Mouse (Mus musculus) embryonic fibroblast, embryonic 13.5 days (primary cell): Measurements from ENCODE around the gene Ipo11.

Experiments used
- CTCF ChIP-seq: IDR thresholded peaks from 2 replicates; pipeline ENCODE4 v1.5.1; 2011; ENCODE audit warnings: mild to moderate bottlenecking, control low read depth, low read length, moderate library complexity, borderline replicate concordance; ENCODE audit not compliant: insufficient read depth
- POLR2A ChIP-seq: IDR thresholded peaks from 2 replicates; pipeline ENCODE4 v1.6.1; 2011; ENCODE audit warnings: low read depth, mild to moderate bottlenecking, control low read depth, low read length, moderate library complexity

- TF ChIP-seq CTCF, result no peak
- no peak for TF ChIP-seq POLR2A
Measured at GRCm38 (mm10) chr13:106788817-106789216, 147.9 kb downstream of the Ipo11 start.
